Mouse (Mus musculus) embryonic facial prominence, embryonic 11.5 days (tissue): ENCODE measurements around the gene Rps6kb2. TPM values are rescaled to one million over a fixed set of nuclear protein-coding genes. Genes with fewer than 3 reads are reported as not detected.

Source experiments
- ATAC-seq: fragments of 200-750 bp; cut with Nextera tagmentation; replicated peaks from 2 replicates; pipeline ENCODE4 v1.8.0; 2017; ENCODE audit warnings: low read depth; ENCODE audit not compliant: insufficient number of reproducible peaks, low FRiP score, low TSS enrichment
- DNase-seq: peaks from one replicate; pipeline ENCODE4 v3.0.0-alpha.2; 2015; ENCODE audit warnings: low spot score
- H3K27ac ChIP-seq: fragments of 300-500 bp; sonication (generic); replicated peaks from 2 replicates; pipeline ENCODE4 v1.5.1; 2014; ENCODE audit warnings: mild to moderate bottlenecking, low read depth, low read length, control low read depth
- H3K27me3 ChIP-seq: fragments of 300-500 bp; sonication (generic); 2 replicates; pipeline ENCODE4 v1.6.1; 2014; ENCODE audit warnings: mild to moderate bottlenecking, low read length, moderate library complexity, mixed read lengths; ENCODE audit not compliant: control insufficient read depth, insufficient read depth
- H3K36me3 ChIP-seq: fragments of 300-500 bp; sonication (generic); replicated peaks from 2 replicates; pipeline ENCODE4 v1.6.1; 2014; ENCODE audit warnings: low read depth, mild to moderate bottlenecking, low read length, moderate library complexity, mixed read lengths; ENCODE audit not compliant: control insufficient read depth, insufficient read depth
- H3K4me1 ChIP-seq: fragments of 300-500 bp; sonication (generic); 2 replicates; pipeline ENCODE4 v1.6.1; 2014; ENCODE audit warnings: low read length, mixed read lengths; ENCODE audit not compliant: control insufficient read depth, insufficient read depth
- H3K4me2 ChIP-seq: fragments of 300-500 bp; sonication (generic); 2 replicates; pipeline ENCODE4 v1.6.1; 2014; ENCODE audit warnings: low read depth, mild to moderate bottlenecking, control low read depth, low read length, moderate library complexity
- H3K4me3 ChIP-seq: fragments of 300-500 bp; sonication (generic); 2 replicates; pipeline ENCODE4 v1.5.1; 2014; ENCODE audit warnings: low read depth, low read length, control low read depth
- H3K9ac ChIP-seq: fragments of 300-500 bp; sonication (generic); replicated peaks from 2 replicates; pipeline ENCODE4 v1.6.1; 2014; ENCODE audit warnings: mild to moderate bottlenecking, control low read depth, low read length
- H3K9me3 ChIP-seq: fragments of 300-500 bp; sonication (generic); replicated peaks from 2 replicates; pipeline ENCODE4 v1.6.1; 2016; ENCODE audit warnings: mild to moderate bottlenecking, low read length, inconsistent platforms, mixed read lengths; ENCODE audit not compliant: control insufficient read depth
- WGBS: fragments of 180-500 bp; shearing (Covaris S2); extraction: QIAGEN DNeasy Blood & Tissue Kit; methylation state at CpG from one replicate; pipeline ENCODE4 v1.1.7; 2014; 5-methylcytosine and 5-hydroxymethylcytosine counted together
- polyA plus RNA-seq: library from polyadenylated mRNA; unstranded; fragments of >200 nt; fragmentation: Nextera tagmentation; extraction: Ambion mirVana; gene quantifications from 2 replicates; pipeline ENCODE4 v1.2.1, GENCODE M21; 2014

Gene Rps6kb2
- polyA plus RNA-seq, 1 experiment from 2014 or later, result 42.3 TPM

- H3K9ac ChIP-seq, result peak overlapping the region; percentile 66
- no peaks in the 10 kb centered on the region for H3K9me3 ChIP-seq
- H3K36me3 ChIP-seq, result no peaks in the 10 kb centered on the region; the same call in 1 of the 2 replicates
- 35% methylated on average over 7 of the region's 7 CpGs for WGBS
- peak overlapping the region; percentile 62 for H3K4me3 ChIP-seq
- DNase-seq (no peak), ATAC-seq (no peak)
- peak overlapping the region; percentile 92 for H3K4me2 ChIP-seq
- no peaks in the 10 kb centered on the region for H3K27me3 ChIP-seq
- H3K4me1 ChIP-seq, result peaks cover 3% of the 10 kb centered on the region; the same call in 1 of the 2 replicates
- no peak overlapping the region for H3K27ac ChIP-seq
These were observed 39.0 kb upstream of the Rps6kb2 start for GRCm38 (mm10) chr19:4202149-4202548.

DNA sequence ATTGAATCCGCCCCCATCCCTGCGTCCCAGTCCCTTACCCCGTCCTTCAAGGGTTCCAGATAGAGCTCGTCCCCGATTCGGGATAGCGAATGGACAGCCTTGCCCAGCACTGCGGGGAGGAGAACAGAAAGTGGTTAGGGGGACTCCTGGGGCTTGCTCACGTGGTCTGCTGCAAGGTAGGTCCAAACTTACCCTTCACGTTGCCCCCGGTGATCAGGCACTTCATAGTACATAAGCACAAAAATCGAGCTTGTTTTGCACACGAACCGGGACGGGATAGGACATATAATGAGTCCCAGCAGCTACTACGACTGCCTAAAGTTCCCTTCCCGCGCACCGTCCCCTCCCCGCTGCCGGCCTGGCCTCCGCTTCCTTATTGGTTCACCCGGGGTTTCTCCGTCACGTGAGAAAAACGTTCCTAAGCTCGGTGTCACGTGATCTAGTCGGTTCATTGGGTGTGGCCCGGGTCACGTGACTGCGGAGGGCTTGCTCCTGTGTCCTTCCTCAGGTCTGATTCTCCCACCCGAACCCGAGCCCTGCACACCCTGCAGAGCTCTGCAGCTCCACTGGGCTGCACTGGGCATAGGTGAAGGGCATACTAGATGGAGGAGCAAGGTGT lies 38.2 kb upstream of the Rps6kb2 start, which contains the start of gene Rad9a:
Gene Rad9a, minus strand, starts transcription at position 372 of the 619 bp plus-strand sequence.
- Histone ChIP-seq H3K4me2 (peak within 1 kb of the TSS; percentile 92), H3K4me3 (peak within 1 kb of the TSS; percentile 62)
- under 1% methylated on average over 34 of the region's 34 CpGs for WGBS

GRCm38 (mm10) chr19:4197180-4197579 lies 34.0 kb upstream of the Rps6kb2 start:
- Histone ChIP-seq H3K4me2 (no peak overlapping the region), H3K27me3 (no peaks in the 10 kb centered on the region), H3K36me3 (peaks cover 18% of the 10 kb centered on the region), H3K9me3 (no peaks in the 10 kb centered on the region), H3K4me3 (no peak overlapping the region), H3K27ac (no peak overlapping the region), H3K9ac (no peak overlapping the region), H3K4me1 (peaks cover 10% of the 10 kb centered on the region)
- WGBS, result 69% methylated on average over 3 of the region's 3 CpGs
- DNase-seq, result no peak
- no peak for ATAC-seq

More for the DNA sequence above, 38.2 kb upstream of the Rps6kb2 start, which contains the start of gene Rad9a:
- peak; percentile 69 for ATAC-seq
- Histone ChIP-seq H3K9me3 (no peaks in the 10 kb centered on the region), H3K27ac (peak within 1 kb of the TSS; percentile 42), H3K27me3 (no peaks in the 10 kb centered on the region), H3K9ac (peak within 1 kb of the TSS; percentile 79), H3K4me1 (peaks cover 6% of the 10 kb centered on the region; the same call in 1 of the 2 replicates), H3K36me3 (no peaks in the 10 kb centered on the region; the same call in none of the 2 replicates)
- DNase-seq, result peak; percentile 100

- 34% methylated on average over 5 of the region's 5 CpGs for WGBS
- H3K27ac ChIP-seq, result no peak overlapping the region
These were observed 33.4 kb upstream of the Rps6kb2 start for GRCm38 (mm10) chr19:4196548-4196947.

DNA sequence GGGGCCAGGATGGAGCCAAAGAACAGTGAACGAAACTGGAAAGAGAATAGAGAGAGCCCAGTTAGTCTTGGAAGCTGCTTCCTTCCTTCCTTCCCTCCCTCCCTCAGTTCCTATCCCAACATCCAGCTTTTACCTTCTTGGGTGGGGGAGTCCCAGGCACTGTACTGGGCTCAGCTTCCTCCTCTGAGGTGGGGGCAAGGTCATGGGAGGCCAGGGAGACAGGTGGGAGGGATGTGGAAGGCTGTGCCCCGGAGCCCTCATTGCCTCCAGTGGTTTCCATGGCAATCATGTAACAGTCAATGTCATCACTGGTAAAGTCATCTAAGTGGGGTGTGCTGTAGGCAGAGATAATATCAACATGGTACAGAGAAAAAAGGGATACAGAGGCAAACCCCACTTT lies 32.9 kb upstream of the Rps6kb2 start:
- Histone ChIP-seq H3K9ac (no peak overlapping the region), H3K4me2 (no peak overlapping the region), H3K27me3 (no peaks in the 10 kb centered on the region), H3K4me3 (no peak overlapping the region), H3K4me1 (peaks cover 10% of the 10 kb centered on the region), H3K9me3 (no peaks in the 10 kb centered on the region), H3K27ac (no peak overlapping the region), H3K36me3 (peaks cover 18% of the 10 kb centered on the region)
- 91% methylated on average over 2 of the region's 2 CpGs for WGBS
- no peak for ATAC-seq
- DNase-seq, result no peak

More at GRCm38 (mm10) chr19:4196548-4196947, 33.4 kb upstream of the Rps6kb2 start:
- no peak for DNase-seq
- no peak overlapping the region for H3K4me2 ChIP-seq
- H3K27me3 ChIP-seq, result no peaks in the 10 kb centered on the region
- no peak overlapping the region for H3K9ac ChIP-seq
- peaks cover 10% of the 10 kb centered on the region for H3K4me1 ChIP-seq
- no peak for ATAC-seq
- peaks cover 18% of the 10 kb centered on the region for H3K36me3 ChIP-seq
- H3K4me3 ChIP-seq, result no peak overlapping the region
- H3K9me3 ChIP-seq, result no peaks in the 10 kb centered on the region

- no peaks in the 10 kb centered on the region for H3K27me3 ChIP-seq
- no peak overlapping the region for H3K9ac ChIP-seq
- WGBS, result 84% methylated on average over 12 of the region's 12 CpGs
These were observed 31.9 kb upstream of the Rps6kb2 start for GRCm38 (mm10) chr19:4194776-4195650.

GRCm38 (mm10) chr19:4194021-4194724 lies 31.0 kb upstream of the Rps6kb2 start:
- no peak overlapping the region for H3K27ac ChIP-seq
- H3K4me3 ChIP-seq, result no peak overlapping the region
- no peak overlapping the region for H3K9ac ChIP-seq
- peaks cover 6% of the 10 kb centered on the region for H3K4me1 ChIP-seq
- H3K4me2 ChIP-seq, result no peak overlapping the region
- WGBS, result 89% methylated on average over 8 of the region's 8 CpGs
- DNase-seq (no peak), ATAC-seq (no peak)
- H3K9me3 ChIP-seq, result no peaks in the 10 kb centered on the region
- peaks cover 18% of the 10 kb centered on the region for H3K36me3 ChIP-seq
- H3K27me3 ChIP-seq, result no peaks in the 10 kb centered on the region

More at GRCm38 (mm10) chr19:4194776-4195650, 31.9 kb upstream of the Rps6kb2 start:
- DNase-seq (no peak), ATAC-seq (no peak)
- H3K27ac ChIP-seq, result no peak overlapping the region
- no peak overlapping the region for H3K4me3 ChIP-seq
- H3K4me1 ChIP-seq, result peaks cover 6% of the 10 kb centered on the region
- H3K9me3 ChIP-seq, result no peaks in the 10 kb centered on the region
- H3K36me3 ChIP-seq, result peaks cover 18% of the 10 kb centered on the region
- H3K4me2 ChIP-seq, result no peak overlapping the region
